Mouse (Mus musculus): ENCODE results near the gene Ate1. TPM values are rescaled to one million over a fixed set of nuclear protein-coding genes. Genes with fewer than 3 reads are reported as not detected.
A peak's percentile ranks its signal among the peaks of the same experiment; 100 is the strongest.

The Ate1 gene
- total and polyA plus RNA-seq, 2 experiments from 2014 or later: 32.4 to 66.3 TPM

DNA sequence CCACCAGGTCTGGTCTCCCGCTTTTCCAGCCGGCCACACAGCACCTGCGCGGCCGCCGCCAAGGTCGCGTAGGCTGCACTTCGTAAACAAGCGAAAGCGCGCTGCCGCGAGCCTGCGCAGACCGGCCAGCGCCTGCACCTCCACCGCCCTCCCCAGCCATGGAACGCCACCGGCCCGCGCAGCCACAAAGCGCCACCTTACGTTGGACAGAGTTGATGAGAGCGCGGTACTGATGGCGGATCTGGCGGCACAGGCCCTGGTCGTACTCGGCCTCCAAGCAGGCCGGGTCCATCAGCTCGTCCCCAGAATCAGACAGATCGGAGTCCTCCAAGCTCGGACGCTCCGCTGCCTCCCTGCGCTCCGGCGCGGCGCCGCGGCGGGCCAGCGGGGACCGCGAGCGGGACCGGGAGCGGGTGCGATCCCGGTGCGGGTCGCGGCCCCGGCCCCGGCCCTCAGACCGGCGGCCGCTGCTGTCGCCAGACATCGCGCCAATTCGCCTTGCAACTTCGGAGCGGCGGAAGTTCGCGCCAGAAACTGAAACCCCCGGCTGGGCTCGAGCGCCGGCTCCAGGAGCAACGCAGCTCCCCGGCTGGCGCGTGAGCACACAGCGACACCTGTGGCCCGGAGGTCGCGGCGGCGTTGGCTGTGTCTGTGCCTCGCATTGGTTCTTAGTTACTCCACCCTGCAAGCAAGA is 26.8 kb upstream of the Ate1 start:
- no peaks in the 10 kb centered on the region for H3K9me3 ChIP-seq (replicated peaks; ENCODE audit: control insufficient read depth, low read length)
- under 1% methylated on average over 84 of the region's 84 CpGs for WGBS
- peaks cover 35% of the 10 kb centered on the region for H3K36me3 ChIP-seq (replicated peaks; ENCODE audit: control insufficient read depth, insufficient read depth, low read length)
- TF ChIP-seq EP300 (IDR thresholded peaks at IDR 0.05; ENCODE audit: low read depth): 0 out of 2 replicates have a peak, but pooled peaks have one; percentile 23
- TF ChIP-seq CTCF (IDR thresholded peaks at IDR 0.05; ENCODE audit: low read depth): peak; percentile 86
- H3K4me2 ChIP-seq (ENCODE audit: low read depth, low read length): peak overlapping the region; percentile 78
- H3K27me3 ChIP-seq (ENCODE audit: control insufficient read depth, insufficient read depth, low read length): no peaks in the 10 kb centered on the region
- H3K9ac ChIP-seq (replicated peaks; ENCODE audit: low read depth, low read length): peak overlapping the region; percentile 86
- H3K4me1 ChIP-seq (ENCODE audit: control insufficient read depth, insufficient read depth): peaks cover 11% of the 10 kb centered on the region
- peak overlapping the region; percentile 99 for H3K27ac ChIP-seq (ENCODE audit: low read depth)
- H3K4me3 ChIP-seq (ENCODE audit: low read depth, low read length): peak overlapping the region; percentile 94
- DNase-seq (ENCODE audit: low spot score) (peak; percentile 91), ATAC-seq (ENCODE audit: insufficient read depth, low read depth) (peak; percentile 94)

DNA sequence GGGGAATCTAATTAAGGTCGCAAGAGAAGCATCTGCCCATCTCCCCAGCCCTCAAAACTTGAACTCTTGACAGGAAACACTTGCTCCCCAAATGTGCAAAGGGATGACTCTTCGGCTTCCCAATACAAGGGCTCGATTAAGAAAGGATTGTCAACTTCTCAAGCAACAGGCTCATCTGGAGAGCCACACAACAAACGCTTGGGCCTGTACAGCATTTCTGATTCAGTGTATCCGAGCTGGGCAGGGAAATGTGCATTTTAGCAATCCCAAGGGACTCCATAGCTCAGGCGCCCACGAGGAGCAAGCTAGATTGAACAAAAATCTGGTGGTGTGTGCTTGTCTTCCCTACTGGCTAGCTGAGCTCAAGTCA is 26.2 kb upstream of the Ate1 start:
- Histone ChIP-seq H3K4me3 (ENCODE audit: low read depth, low read length) (peak overlapping the region; percentile 94), H3K36me3 (replicated peaks; ENCODE audit: control insufficient read depth, insufficient read depth, low read length) (peaks cover 40% of the 10 kb centered on the region), H3K9ac (replicated peaks; ENCODE audit: low read depth, low read length) (peak overlapping the region; percentile 86), H3K4me1 (ENCODE audit: control insufficient read depth, insufficient read depth) (peaks cover 11% of the 10 kb centered on the region), H3K9me3 (replicated peaks; ENCODE audit: control insufficient read depth, low read length) (no peaks in the 10 kb centered on the region), H3K27me3 (ENCODE audit: control insufficient read depth, insufficient read depth, low read length) (no peaks in the 10 kb centered on the region), H3K27ac (ENCODE audit: low read depth) (peak overlapping the region; percentile 99), H3K4me2 (ENCODE audit: low read depth, low read length) (peak overlapping the region; percentile 78)
- ATAC-seq (ENCODE audit: insufficient read depth, low read depth) (no peak), DNase-seq (ENCODE audit: low spot score) (no peak)
- TF ChIP-seq EP300 (IDR thresholded peaks at IDR 0.05; ENCODE audit: low read depth): no peak
- no peak for TF ChIP-seq CTCF (IDR thresholded peaks at IDR 0.05; ENCODE audit: low read depth)
- 3% methylated on average over 7 of the region's 7 CpGs for WGBS

DNA sequence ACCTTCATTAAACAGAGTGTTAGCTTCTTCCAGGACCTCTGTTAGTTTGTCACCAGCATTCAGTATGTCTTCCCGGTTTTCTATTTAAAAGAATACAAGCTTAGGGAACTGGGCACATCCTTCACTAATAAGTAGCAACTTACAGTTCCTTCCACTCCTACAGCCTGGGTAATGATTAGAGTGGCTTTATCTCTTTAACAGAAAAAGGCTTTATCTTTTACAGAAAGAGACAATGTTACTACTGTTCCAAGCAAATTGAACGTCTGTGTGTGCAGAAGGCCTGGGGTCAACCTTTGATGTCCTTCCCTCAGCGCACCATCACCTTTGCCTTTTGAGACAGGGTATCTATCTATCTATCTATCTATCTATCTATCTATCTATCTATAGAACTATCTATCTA is 25.7 kb upstream of the Ate1 start:
- H3K4me2 ChIP-seq (ENCODE audit: low read depth, low read length): peak overlapping the region; percentile 78
- WGBS: 46% methylated on average over 3 of the region's 3 CpGs
- H3K9me3 ChIP-seq (replicated peaks; ENCODE audit: control insufficient read depth, low read length): no peaks in the 10 kb centered on the region
- H3K4me3 ChIP-seq (ENCODE audit: low read depth, low read length): peak overlapping the region; percentile 94
- DNase-seq (ENCODE audit: low spot score) (no peak), ATAC-seq (ENCODE audit: insufficient read depth, low read depth) (no peak)
- TF ChIP-seq EP300 (IDR thresholded peaks at IDR 0.05; ENCODE audit: low read depth) (no peak), CTCF (IDR thresholded peaks at IDR 0.05; ENCODE audit: low read depth) (no peak)
- peaks cover 11% of the 10 kb centered on the region for H3K4me1 ChIP-seq (ENCODE audit: control insufficient read depth, insufficient read depth)
- H3K36me3 ChIP-seq (replicated peaks; ENCODE audit: control insufficient read depth, insufficient read depth, low read length): peaks cover 45% of the 10 kb centered on the region
- H3K27ac ChIP-seq (ENCODE audit: low read depth): peak overlapping the region; percentile 99
- H3K9ac ChIP-seq (replicated peaks; ENCODE audit: low read depth, low read length): peak overlapping the region; percentile 86
- no peaks in the 10 kb centered on the region for H3K27me3 ChIP-seq (ENCODE audit: control insufficient read depth, insufficient read depth, low read length)

DNA sequence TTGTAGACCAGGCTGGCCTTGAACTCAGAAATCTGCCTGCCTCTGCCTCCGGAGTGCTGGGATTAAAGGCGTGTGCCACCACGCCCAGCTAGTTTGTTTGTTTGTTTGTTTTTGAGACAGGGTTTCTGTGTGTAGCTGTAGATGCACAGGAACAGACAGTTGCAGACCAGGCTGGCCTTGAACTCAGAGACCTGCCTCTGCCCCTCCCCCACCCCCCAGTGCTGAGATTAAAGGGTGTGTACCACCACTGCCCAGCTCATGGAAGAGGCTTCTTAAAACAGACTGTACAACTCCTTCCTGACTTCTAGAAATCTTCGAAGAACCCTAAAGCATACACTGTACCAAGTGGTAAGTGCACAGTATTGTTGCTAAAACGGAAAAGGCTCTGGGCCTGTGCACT is 25.2 kb upstream of the Ate1 start:
- H3K36me3 ChIP-seq (replicated peaks; ENCODE audit: control insufficient read depth, insufficient read depth, low read length): peaks cover 47% of the 10 kb centered on the region
- H3K4me3 ChIP-seq (ENCODE audit: low read depth, low read length): peak overlapping the region; percentile 94
- TF ChIP-seq CTCF (IDR thresholded peaks at IDR 0.05; ENCODE audit: low read depth) (no peak), EP300 (IDR thresholded peaks at IDR 0.05; ENCODE audit: low read depth) (no peak)
- H3K9ac ChIP-seq (replicated peaks; ENCODE audit: low read depth, low read length): no peak overlapping the region; the same call in 1 of the 2 replicates
- WGBS: 87% methylated on average over 5 of the region's 5 CpGs
- H3K4me2 ChIP-seq (ENCODE audit: low read depth, low read length): peak overlapping the region; percentile 78
- peaks cover 11% of the 10 kb centered on the region for H3K4me1 ChIP-seq (ENCODE audit: control insufficient read depth, insufficient read depth)
- H3K27me3 ChIP-seq (ENCODE audit: control insufficient read depth, insufficient read depth, low read length): no peaks in the 10 kb centered on the region
- no peaks in the 10 kb centered on the region for H3K9me3 ChIP-seq (replicated peaks; ENCODE audit: control insufficient read depth, low read length)
- ATAC-seq (ENCODE audit: insufficient read depth, low read depth) (no peak), DNase-seq (ENCODE audit: low spot score) (no peak)
- H3K27ac ChIP-seq (ENCODE audit: low read depth): 0 out of 2 replicates have a peak overlapping the region, but pooled peaks have one; percentile 22

DNA sequence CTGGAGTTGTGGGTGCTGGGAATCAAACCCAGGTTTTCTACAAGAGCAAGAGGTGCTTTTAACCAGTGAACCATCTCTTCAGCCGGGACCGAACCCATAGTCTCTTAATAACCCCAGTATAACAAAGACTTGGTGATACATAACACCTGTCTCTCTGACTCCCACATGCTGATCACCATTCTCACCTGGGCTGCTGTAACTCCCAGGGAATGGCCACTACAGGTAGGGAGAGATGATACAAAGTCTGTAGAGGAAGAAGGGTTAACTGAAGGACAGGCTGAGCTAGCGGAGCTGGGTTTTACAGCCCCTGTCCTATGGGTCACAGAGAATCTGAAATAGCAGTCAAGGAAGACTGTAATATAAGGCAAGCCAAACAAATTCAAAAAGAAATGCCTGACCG is 23.0 kb upstream of the Ate1 start:
- WGBS: 96% methylated on average over 4 of the region's 4 CpGs
- Histone ChIP-seq H3K36me3 (replicated peaks; ENCODE audit: control insufficient read depth, insufficient read depth, low read length) (peaks cover 65% of the 10 kb centered on the region), H3K4me3 (ENCODE audit: low read depth, low read length) (no peak overlapping the region), H3K4me2 (ENCODE audit: low read depth, low read length) (no peak overlapping the region), H3K9me3 (replicated peaks; ENCODE audit: control insufficient read depth, low read length) (no peaks in the 10 kb centered on the region), H3K27me3 (ENCODE audit: control insufficient read depth, insufficient read depth, low read length) (no peaks in the 10 kb centered on the region), H3K27ac (ENCODE audit: low read depth) (no peak overlapping the region), H3K9ac (replicated peaks; ENCODE audit: low read depth, low read length) (no peak overlapping the region), H3K4me1 (ENCODE audit: control insufficient read depth, insufficient read depth) (peaks cover 14% of the 10 kb centered on the region)
- DNase-seq (ENCODE audit: low spot score): no peak
- no peak for ATAC-seq (ENCODE audit: insufficient read depth, low read depth)
- TF ChIP-seq CTCF (IDR thresholded peaks at IDR 0.05; ENCODE audit: low read depth) (no peak), EP300 (IDR thresholded peaks at IDR 0.05; ENCODE audit: low read depth) (no peak)
